Mouse (Mus musculus) liver, embryonic 15.5 days (tissue): ENCODE data around the gene Smim13. TPM values are rescaled to one million over a fixed set of nuclear protein-coding genes. Genes with fewer than 3 reads are reported as not detected.

Experiments used
- polyA plus RNA-seq: library from polyadenylated mRNA; unstranded; fragments of >200 nt; fragmentation: Nextera tagmentation; extraction: Ambion mirVana; gene quantifications from 2 replicates; pipeline ENCODE4 v1.2.1, GENCODE M21; 2015

Smim13 gene
- polyA plus RNA-seq, 1 experiment from 2014 or later, result 4.1 TPM

Other genes starting within 250 kb of the Smim13 start
- 53.5 and 56.0 TPM in 2 replicates for gene Pak1ip1, start 248.8 kb upstream of the Smim13 start, polyA plus RNA-seq
- 670 and 685 TPM in 2 replicates for gene Tmem14c, start 233.6 kb upstream of the Smim13 start, polyA plus RNA-seq
- 0.10 and 0.31 TPM in 2 replicates for gene Mak, start 170.1 kb upstream of the Smim13 start, polyA plus RNA-seq
- gene Gcm2, start 138.8 kb upstream of the Smim13 start, polyA plus RNA-seq, result not detected in 2 replicates
- gene Sycp2l, start 135.5 kb upstream of the Smim13 start, polyA plus RNA-seq, result not detected in 2 replicates
- gene Elovl2, start 29.4 kb upstream of the Smim13 start, polyA plus RNA-seq, result 42.5 and 44.7 TPM in 2 replicates
- gene Gm17364, start 24.1 kb downstream of the Smim13 start, polyA plus RNA-seq, result not detected in 2 replicates
- gene Nedd9, start 237.5 kb downstream of the Smim13 start, polyA plus RNA-seq, result 4.0 and 5.2 TPM in 2 replicates